Mouse (Mus musculus) layer of hippocampus, adult 9-10 months (tissue): Measurements from ENCODE around the gene Ccdc50.
A peak's percentile ranks its signal among the peaks of the same experiment; 100 is the strongest.

ENCODE experiments used
- DNase-seq: peaks from one replicate; pipeline ENCODE4 v3.0.0; 2022; ENCODE audit warnings: low spot score

Ccdc50 gene

DNA sequence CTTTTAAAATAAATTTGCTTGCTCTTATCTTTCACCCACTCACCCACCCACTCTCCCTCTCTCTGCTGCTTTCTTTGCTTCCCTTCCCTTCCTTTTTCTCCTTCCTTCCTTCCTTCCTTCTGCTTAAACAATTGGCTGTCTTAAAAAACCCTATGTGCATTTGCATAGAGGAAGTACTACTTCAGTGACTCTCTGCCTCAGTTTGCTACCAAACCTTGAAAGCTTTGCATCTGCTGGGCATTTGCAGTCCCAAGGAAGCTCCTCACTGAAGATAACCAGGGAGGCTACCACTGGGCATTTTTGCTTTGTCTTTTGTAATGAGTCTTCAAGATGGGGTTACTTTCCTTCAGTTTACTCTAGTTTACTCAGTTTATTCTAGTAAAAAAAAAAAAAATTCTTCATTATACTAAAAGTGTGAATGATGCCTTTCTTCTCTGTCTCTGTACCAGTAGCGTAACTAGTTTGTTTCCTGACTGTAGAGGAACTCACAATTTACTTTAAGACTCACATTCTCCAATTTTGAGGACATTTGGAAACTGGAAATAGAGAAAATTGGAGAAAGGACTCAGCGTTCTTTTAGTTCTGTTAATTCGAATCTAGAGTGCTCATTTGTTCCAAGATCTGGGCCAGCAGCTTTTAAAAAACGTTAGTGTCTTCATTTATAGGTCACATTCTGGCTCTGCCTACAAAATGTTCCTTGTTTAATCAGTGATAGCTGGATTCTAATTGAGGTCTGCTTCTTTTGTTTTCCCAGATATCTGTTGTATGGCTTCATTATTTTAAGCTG lies 6.8 kb downstream of the Ccdc50 start:
- no peak for DNase-seq

DNA sequence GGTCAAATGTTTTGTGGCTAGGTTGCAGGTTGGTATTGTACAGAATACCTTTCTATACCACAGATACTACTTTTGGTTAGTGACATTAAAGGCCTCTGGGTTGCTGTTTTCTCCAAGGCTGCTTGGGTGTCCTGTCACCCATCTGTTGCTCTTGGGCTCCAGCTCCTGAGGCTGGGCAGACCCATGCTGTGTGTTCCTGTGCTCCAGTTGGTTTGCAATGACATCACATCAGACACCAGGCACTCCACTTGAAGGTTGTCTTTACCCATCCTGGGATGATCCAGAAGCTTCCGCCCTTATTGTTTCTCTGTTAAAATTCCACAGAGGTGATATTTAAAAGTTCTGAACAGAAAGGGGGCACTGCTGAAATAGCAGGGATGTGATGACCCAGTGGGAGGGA lies 8.3 kb downstream of the Ccdc50 start:
- no peak for DNase-seq

DNA sequence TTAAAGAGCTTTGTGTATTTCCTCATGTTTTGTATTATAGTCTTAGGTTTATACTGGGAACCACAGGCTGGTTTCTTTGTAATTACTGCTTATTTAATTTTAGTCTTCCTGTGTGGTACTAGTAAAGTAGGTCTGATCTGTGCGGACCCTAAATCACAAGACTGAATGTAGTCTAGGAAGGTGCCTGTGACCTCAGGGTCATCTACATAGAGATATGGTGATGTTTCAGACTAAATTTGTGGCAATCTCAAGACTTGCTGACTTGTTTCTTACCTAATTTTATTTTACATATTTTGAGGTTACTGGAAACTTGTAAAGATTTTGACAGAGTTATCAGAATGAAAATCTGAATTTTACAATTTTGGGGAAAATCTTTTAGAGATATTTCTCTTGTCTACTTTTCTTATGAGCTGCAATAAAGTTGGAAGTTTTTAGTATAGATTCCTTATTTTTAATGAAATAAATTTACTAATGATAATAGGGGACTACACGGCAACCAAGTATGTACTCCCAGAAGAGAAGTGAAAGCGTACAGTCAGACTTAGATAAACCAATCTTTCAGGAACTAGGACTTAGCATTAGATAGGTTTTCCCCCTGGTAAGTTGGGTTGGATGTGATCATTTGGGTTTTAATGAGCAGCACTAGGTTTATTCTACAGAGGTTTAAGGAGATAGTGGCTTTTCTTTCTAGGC lies 10.5 kb downstream of the Ccdc50 start:
- DNase-seq, result no peak

DNA sequence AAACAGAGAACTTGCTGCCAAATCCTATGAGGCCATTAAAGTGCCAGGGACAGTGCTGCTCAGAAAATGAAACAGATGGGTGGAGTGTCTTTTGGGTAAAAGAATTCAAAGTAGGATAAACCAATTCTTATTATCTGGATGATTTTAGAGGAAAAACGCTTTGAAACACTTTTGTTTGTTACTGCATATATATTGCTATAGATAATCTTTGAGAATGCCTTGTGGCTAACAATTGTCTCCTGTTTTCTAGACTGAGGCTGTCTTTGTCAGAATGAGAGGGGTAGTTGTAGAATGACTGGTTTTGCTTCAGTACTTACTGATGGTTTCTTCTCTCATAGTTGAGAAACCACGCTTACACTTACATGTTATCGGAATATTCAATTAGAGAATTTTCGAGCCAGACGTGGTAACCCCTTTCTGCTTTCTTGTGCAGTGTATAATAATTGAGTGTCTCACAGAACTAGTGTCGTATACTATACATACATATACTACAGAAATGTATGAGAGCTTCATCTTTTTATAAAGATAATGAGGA lies 11.1 kb downstream of the Ccdc50 start:
- no peak for DNase-seq

DNA sequence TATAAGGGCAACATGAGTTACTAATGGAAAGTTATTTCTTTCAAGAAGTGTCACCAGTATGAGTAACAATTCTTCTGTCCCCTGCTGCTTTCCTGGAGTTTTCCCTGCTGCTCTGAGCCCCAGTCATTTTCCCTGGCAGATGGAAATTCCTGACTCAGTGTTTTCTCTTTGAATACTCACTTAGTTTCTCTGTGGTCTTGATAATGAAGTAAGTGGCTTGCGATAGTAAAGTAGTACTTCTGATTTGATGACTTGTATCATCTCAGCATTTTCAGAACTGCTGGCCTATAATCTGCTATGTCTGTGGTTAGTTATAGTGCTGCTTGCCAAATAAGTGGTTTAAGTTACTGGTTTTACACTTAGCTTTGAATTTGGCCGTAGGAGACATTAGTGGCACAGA lies 12.9 kb downstream of the Ccdc50 start:
- no peak for DNase-seq

- no peak for DNase-seq
These were observed 15.4 kb downstream of the Ccdc50 start for GRCm38 (mm10) chr16:27404107-27404506.

- no peak for DNase-seq
These were observed 28.4 kb downstream of the Ccdc50 start for GRCm38 (mm10) chr16:27416937-27417584.

DNA sequence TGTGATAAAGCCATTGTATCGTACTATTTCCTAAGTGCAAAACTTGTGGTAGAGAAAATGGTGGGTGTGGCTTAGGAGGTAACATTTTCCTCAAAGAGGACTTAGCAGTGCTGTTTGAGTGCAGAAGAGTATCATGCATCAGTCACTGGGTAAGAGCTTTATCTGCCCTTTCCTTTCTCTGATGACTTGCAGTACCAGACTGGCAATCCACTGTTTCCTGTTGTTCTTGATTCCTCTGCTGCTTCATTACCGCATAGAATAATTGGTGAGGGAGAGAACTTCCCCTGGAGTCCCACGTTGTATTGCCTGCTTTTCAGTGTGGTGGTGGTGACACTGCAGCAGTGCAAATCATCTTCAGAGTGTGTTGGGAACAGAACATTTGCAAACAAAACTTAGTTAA lies 29.0 kb downstream of the Ccdc50 start:
- no peak for DNase-seq

- DNase-seq, result no peak
These were observed 32.3 kb downstream of the Ccdc50 start for GRCm38 (mm10) chr16:27420982-27421381.

DNA sequence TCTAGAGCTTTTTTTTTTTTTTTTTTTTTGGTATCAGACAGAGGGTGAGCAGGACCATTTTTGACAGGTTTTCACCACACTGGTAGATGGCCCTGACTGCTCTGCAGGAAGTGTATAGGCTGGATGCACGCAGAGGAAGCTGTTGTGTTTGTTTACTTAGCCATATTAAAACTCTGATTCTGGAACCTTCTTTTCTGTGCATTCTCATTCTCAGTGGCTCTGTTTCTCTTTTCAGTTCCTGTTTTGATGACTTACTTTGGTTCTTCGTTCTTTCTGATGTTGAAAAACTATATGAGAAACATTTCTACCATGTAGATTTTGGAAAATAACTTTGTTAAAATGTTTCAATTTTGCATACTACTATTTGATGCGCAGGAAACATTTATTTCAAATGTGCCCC lies 46.4 kb downstream of the Ccdc50 start:
- DNase-seq, result no peak

- DNase-seq, result no peak
These were observed 55.3 kb downstream of the Ccdc50 start for GRCm38 (mm10) chr16:27443941-27444340.

- DNase-seq, result no peak
These were observed 60.7 kb downstream of the Ccdc50 start for GRCm38 (mm10) chr16:27449360-27449759.

- no peak for DNase-seq
These were observed 62.0 kb downstream of the Ccdc50 start for GRCm38 (mm10) chr16:27450655-27451054.

DNA sequence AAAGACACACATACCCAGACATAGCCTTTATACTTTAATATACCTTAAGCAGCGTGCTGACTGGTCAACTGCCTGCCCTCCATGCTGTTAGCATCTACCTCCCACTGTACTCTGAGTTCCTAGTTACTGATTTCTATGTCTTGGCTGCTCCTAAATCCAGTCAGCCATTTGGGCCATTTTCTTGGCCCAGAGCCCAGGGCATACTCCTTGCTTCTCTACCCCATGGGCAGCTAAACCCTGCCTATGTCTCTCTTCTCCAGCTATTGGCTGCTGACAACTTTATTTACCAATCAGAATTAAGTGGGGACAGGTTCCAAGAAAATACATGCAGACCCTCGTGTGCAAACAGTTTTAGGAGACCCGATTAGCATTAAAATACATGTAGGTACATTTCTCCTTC lies 64.7 kb downstream of the Ccdc50 start:
- DNase-seq, result no peak

DNA sequence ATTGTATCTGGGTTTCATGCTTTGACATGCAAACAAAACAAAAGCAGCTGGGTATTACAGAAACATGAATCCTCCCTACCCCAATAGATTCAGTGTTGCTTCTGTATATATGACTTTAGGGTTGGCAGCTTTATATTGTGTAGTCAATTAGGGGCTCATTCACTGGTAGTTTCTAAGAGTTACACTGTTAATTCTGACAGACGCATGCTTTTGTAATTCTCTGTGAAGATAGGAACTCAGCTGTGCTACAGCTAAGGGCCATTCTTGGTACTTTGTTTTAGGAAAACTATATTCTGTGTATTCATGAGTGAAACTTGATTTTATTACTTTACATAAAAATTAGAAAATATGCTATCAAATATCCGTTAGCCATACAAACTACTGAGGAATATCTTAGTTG lies 65.2 kb downstream of the Ccdc50 start:
- no peak for DNase-seq

DNA sequence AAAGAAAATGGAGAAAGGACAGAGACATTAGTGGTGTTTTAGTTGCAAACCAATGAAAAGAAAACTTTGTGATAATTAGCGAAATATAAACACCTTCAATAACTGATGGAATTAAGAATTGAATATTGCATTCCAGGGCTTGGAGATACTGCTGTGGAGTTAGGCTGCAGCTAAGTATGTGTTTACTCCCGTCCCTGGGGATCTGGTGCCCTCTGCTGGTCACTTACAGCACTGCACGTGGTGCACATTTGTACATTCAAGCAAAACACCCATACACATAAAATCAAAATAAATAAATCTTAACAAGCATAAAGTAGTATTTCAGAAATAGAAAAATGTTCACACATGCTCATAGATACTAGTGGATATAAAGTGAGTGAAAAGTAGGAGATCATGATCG lies 68.6 kb downstream of the Ccdc50 start:
- DNase-seq, result peak; percentile 71

- no peak for DNase-seq
These were observed 80.1 kb downstream of the Ccdc50 start for GRCm38 (mm10) chr16:27468731-27469130.

DNA sequence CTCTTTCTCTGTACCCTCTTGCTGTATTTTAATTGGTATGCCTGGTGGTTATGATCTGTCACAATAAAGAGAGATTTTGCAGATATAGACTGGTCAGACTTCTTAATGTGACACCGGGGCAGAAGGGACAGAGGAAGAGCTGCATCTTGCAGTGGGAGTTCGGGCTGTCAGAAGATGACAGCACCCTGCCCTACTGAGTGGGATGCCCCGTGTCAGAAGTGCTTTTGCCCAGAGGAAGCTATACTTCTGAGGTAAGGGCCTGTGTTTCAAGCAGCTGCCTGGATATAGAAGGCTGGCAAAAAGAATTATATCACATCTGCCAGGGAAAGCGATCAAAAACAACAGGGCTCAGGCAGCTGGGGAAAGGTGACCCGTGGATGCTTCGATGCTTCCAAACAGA lies 82.7 kb downstream of the Ccdc50 start:
- no peak for DNase-seq

- no peak for DNase-seq
These were observed 95.2 kb downstream of the Ccdc50 start for GRCm38 (mm10) chr16:27483834-27484233.
